Mouse (Mus musculus) spleen, adult 2 months (tissue): ENCODE data around the gene Rbm39. TPM values are rescaled to one million over a fixed set of nuclear protein-coding genes. Genes with fewer than 3 reads are reported as not detected.
"Not testable (repeated sequence)": the region's sequence is repeated elsewhere in the genome, so short reads cannot be mapped to it uniquely, and the experiment has no call there.

ENCODE experiments used
- DNase-seq, 2 experiments: peaks; one replicate each; pipeline versions ENCODE4 v3.0.0 to v3.0.0-alpha.2; 2012 to 2021; ENCODE audit warnings: low spot score in 2 of 2, low read depth in 1 of 2
- H3K27ac ChIP-seq: fragments of 200-500 bp; 2 replicates; pipeline ENCODE4 v1.5.1; 2012; ENCODE audit warnings: low read length, inconsistent platforms; ENCODE audit not compliant: insufficient read depth
- H3K27me3 ChIP-seq: fragments of 200-500 bp; 2 replicates; pipeline ENCODE4 v1.6.1; 2012; ENCODE audit warnings: mild to moderate bottlenecking, moderate library complexity, low read length, inconsistent platforms; ENCODE audit not compliant: control insufficient read depth, insufficient read depth
- H3K36me3 ChIP-seq: fragments of 200-500 bp; 2 replicates; pipeline ENCODE4 v1.6.1; 2012; ENCODE audit warnings: mild to moderate bottlenecking, low read length, inconsistent platforms; ENCODE audit not compliant: control insufficient read depth, insufficient read depth
- H3K4me1 ChIP-seq: fragments of 200-500 bp; 2 replicates; pipeline ENCODE4 v1.6.1; 2011; ENCODE audit warnings: inconsistent platforms; ENCODE audit not compliant: control insufficient read depth, insufficient read depth, insufficient read length
- H3K4me3 ChIP-seq: fragments of 200-500 bp; 2 replicates; pipeline ENCODE4 v1.5.1; 2011; ENCODE audit warnings: mild to moderate bottlenecking, inconsistent platforms; ENCODE audit not compliant: insufficient read depth, insufficient read length; ENCODE audit errors: extremely low read depth
- CTCF ChIP-seq: fragments of 200-500 bp; IDR thresholded peaks from 2 replicates; pipeline ENCODE4 v1.5.1; 2011; ENCODE audit warnings: mild to moderate bottlenecking, inconsistent platforms; ENCODE audit not compliant: insufficient read depth, insufficient read length, insufficient replicate concordance; ENCODE audit errors: extremely low read depth
- POLR2A ChIP-seq: fragments of 200-500 bp; IDR thresholded peaks from 2 replicates; pipeline ENCODE4 v1.6.1; 2011; ENCODE audit warnings: low read depth, low read length, inconsistent platforms
- WGBS: fragments of 180-500 bp; shearing (Covaris S2); methylation state at CpG from one replicate; pipeline ENCODE4 v1.1.7; 2018; 5-methylcytosine and 5-hydroxymethylcytosine counted together
- polyA plus RNA-seq: library from polyadenylated mRNA; depleted of rRNA; stranded (reverse); fragments of >200 nt; gene quantifications from 2 replicates; pipeline ENCODE4 v1.2.3, GENCODE M21; 2012

The Rbm39 gene
- polyA plus RNA-seq, 1 experiment: 57.7 TPM

DNA sequence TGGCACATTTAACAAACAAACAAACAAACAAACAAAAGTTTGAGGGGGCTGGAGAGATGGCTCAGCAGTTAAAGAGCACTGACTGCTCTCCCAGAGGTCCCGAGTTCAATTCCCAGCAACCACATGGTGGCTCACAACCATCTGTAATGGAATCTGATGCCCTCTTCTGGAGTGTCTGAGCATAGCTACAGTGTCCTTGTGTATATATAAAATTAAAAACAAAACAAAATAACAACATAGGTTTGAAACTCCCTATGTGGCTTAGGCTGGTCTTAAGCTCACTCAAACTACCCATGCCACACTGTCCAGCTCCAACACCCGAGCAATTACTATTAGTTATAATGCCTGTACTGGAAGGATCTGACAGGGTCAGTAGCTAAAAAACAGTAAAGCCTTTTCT is 37.2 kb downstream of the Rbm39 start:
- H3K4me3 ChIP-seq: no peak overlapping the region
- no peaks in the 10 kb centered on the region for H3K27me3 ChIP-seq
- H3K4me1 ChIP-seq: no peaks in the 10 kb centered on the region
- no peak for DNase-seq
- 86% methylated on average over 2 of the region's 2 CpGs for WGBS
- no peak overlapping the region for H3K27ac ChIP-seq
- TF ChIP-seq CTCF: no peak
- no peak for TF ChIP-seq POLR2A
- H3K36me3 ChIP-seq: peaks cover 14% of the 10 kb centered on the region

- 91% methylated on average over 6 of the region's 6 CpGs for WGBS
- Histone ChIP-seq H3K27ac (no peak overlapping the region), H3K27me3 (no peaks in the 10 kb centered on the region), H3K36me3 (peaks cover 15% of the 10 kb centered on the region), H3K4me3 (no peak overlapping the region), H3K4me1 (no peaks in the 10 kb centered on the region)
- no peak for DNase-seq
- TF ChIP-seq POLR2A (no peak), CTCF (peak; percentile 33; the same call in 1 of the 2 replicates)
Observed at GRCm38 (mm10) chr2:156135695-156136094, 44.3 kb downstream of the Rbm39 start.

DNA sequence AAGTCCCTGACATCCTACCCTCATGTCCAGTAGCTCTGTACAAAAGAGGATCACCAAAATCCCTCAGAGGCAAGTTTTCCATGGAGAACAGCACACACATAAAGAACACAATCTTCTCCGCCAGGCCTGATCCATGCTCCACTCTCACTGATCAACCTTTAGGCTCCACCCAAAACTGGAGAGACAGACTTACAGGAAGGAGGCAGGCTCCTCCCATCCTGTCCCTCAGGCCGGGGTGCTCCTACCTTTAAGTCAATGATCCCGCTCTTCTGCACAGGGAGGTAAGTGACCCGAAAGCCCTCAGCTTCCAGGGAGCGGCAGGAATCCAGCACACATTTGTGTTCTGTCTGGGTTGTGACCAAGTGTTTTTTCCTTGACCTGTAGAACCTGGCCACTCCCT is 45.9 kb downstream of the Rbm39 start:
- Histone ChIP-seq H3K4me1 (no peaks in the 10 kb centered on the region), H3K36me3 (peaks cover 12% of the 10 kb centered on the region), H3K27ac (no peak overlapping the region), H3K27me3 (no peaks in the 10 kb centered on the region), H3K4me3 (no peak overlapping the region)
- no peak for TF ChIP-seq CTCF
- DNase-seq: no peak
- 90% methylated on average over 5 of the region's 5 CpGs for WGBS

- H3K27me3 ChIP-seq: no peaks in the 10 kb centered on the region
- WGBS: 97% methylated on average over 5 of the region's 5 CpGs
- H3K27ac ChIP-seq: no peak within 1 kb of the TSS
- no peak for DNase-seq
- peaks cover 31% of the 10 kb centered on the region for H3K36me3 ChIP-seq
- H3K4me1 ChIP-seq: no peaks in the 10 kb centered on the region
- TF ChIP-seq CTCF: no peak
- TF ChIP-seq POLR2A: no peak
- no peak within 1 kb of the TSS for H3K4me3 ChIP-seq
Observed at GRCm38 (mm10) chr2:156126992-156127391, 53.0 kb downstream of the Rbm39 start, which contains the start of gene Gm28036. Gene Gm28036 (minus strand): TSS chr2:156127092.

GRCm38 (mm10) chr2:156123731-156124130 is 56.3 kb downstream of the Rbm39 start:
- no peak overlapping the region for H3K27ac ChIP-seq
- 92% methylated on average over 5 of the region's 5 CpGs for WGBS

DNA sequence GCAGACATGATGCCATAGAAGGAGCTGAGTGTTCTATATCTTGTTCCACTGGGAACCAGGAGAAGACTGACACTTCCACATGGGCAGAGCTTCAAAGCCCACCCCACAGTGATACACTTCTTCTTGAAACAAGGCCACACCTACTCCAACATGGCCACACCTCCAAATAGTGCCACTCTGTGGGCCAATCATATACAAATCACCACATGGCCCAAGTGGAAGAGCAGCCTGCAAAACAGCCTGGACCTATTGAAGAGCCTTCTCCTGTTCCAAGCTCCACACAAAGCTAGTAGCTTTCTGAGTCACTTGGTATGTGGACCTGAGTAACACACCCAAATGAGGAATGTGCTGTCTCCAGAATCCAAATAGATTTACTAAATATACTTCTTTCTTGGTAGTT is 60.5 kb downstream of the Rbm39 start:
- H3K4me3 ChIP-seq: no peak overlapping the region
- no peaks in the 10 kb centered on the region for H3K27me3 ChIP-seq
- no peaks in the 10 kb centered on the region for H3K4me1 ChIP-seq
- peaks cover 7% of the 10 kb centered on the region for H3K36me3 ChIP-seq
- no peak for DNase-seq
- TF ChIP-seq CTCF (no peak), POLR2A (no peak)
- H3K27ac ChIP-seq: no peak overlapping the region

More at GRCm38 (mm10) chr2:156123731-156124130, 56.3 kb downstream of the Rbm39 start:
- Histone ChIP-seq H3K36me3 (peaks cover 23% of the 10 kb centered on the region), H3K4me1 (no peaks in the 10 kb centered on the region), H3K27me3 (no peaks in the 10 kb centered on the region), H3K4me3 (no peak overlapping the region)
- DNase-seq: no peak
- no peak for TF ChIP-seq CTCF
- TF ChIP-seq POLR2A: no peak

DNA sequence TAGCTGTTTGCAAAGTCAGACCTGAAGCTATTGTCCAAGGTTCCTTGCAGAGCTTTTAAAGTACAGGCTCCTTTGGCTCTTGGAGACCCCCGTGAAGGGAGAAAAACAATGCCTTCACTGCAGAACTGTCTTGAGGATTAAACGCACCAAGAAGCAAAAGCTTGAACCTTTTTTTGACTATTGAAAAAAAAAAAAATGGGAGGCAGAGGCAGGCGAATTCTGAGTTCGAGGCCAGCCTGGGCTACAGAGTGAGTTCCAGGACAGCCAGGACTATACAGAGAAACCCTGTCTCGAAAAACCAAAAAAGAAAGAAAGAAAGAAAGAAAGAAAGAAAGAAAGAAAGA is 68.0 kb downstream of the Rbm39 start:
- H3K4me1 ChIP-seq, DNase-seq, H3K36me3 ChIP-seq, H3K27me3 ChIP-seq: not testable (repeated sequence)
- WGBS: 14% methylated on average over 5 of the region's 5 CpGs
- Histone ChIP-seq H3K27ac (peak overlapping the region; percentile 95), H3K4me3 (peak overlapping the region; percentile 98)
